Mouse (Mus musculus) embryonic facial prominence, embryonic 11.5 days (tissue): ENCODE data around the gene Rfx8. TPM values are rescaled to one million over a fixed set of nuclear protein-coding genes. Genes with fewer than 3 reads are reported as not detected.

Experiments
- ATAC-seq: fragments of 200-750 bp; cut with Nextera tagmentation; replicated peaks from 2 replicates; pipeline ENCODE4 v1.8.0; 2017; ENCODE audit warnings: low read depth; ENCODE audit not compliant: insufficient number of reproducible peaks, low FRiP score, low TSS enrichment
- DNase-seq: peaks from one replicate; pipeline ENCODE4 v3.0.0-alpha.2; 2015; ENCODE audit warnings: low spot score
- H3K27ac ChIP-seq: fragments of 300-500 bp; sonication (generic); replicated peaks from 2 replicates; pipeline ENCODE4 v1.5.1; 2014; ENCODE audit warnings: mild to moderate bottlenecking, low read depth, low read length, control low read depth
- H3K27me3 ChIP-seq: fragments of 300-500 bp; sonication (generic); 2 replicates; pipeline ENCODE4 v1.6.1; 2014; ENCODE audit warnings: mild to moderate bottlenecking, low read length, moderate library complexity, mixed read lengths; ENCODE audit not compliant: control insufficient read depth, insufficient read depth
- H3K36me3 ChIP-seq: fragments of 300-500 bp; sonication (generic); replicated peaks from 2 replicates; pipeline ENCODE4 v1.6.1; 2014; ENCODE audit warnings: low read depth, mild to moderate bottlenecking, low read length, moderate library complexity, mixed read lengths; ENCODE audit not compliant: control insufficient read depth, insufficient read depth
- H3K4me1 ChIP-seq: fragments of 300-500 bp; sonication (generic); 2 replicates; pipeline ENCODE4 v1.6.1; 2014; ENCODE audit warnings: low read length, mixed read lengths; ENCODE audit not compliant: control insufficient read depth, insufficient read depth
- H3K4me2 ChIP-seq: fragments of 300-500 bp; sonication (generic); 2 replicates; pipeline ENCODE4 v1.6.1; 2014; ENCODE audit warnings: low read depth, mild to moderate bottlenecking, control low read depth, low read length, moderate library complexity
- H3K4me3 ChIP-seq: fragments of 300-500 bp; sonication (generic); 2 replicates; pipeline ENCODE4 v1.5.1; 2014; ENCODE audit warnings: low read depth, low read length, control low read depth
- H3K9ac ChIP-seq: fragments of 300-500 bp; sonication (generic); replicated peaks from 2 replicates; pipeline ENCODE4 v1.6.1; 2014; ENCODE audit warnings: mild to moderate bottlenecking, control low read depth, low read length
- H3K9me3 ChIP-seq: fragments of 300-500 bp; sonication (generic); replicated peaks from 2 replicates; pipeline ENCODE4 v1.6.1; 2016; ENCODE audit warnings: mild to moderate bottlenecking, low read length, inconsistent platforms, mixed read lengths; ENCODE audit not compliant: control insufficient read depth
- WGBS: fragments of 180-500 bp; shearing (Covaris S2); extraction: QIAGEN DNeasy Blood & Tissue Kit; methylation state at CpG from one replicate; pipeline ENCODE4 v1.1.7; 2014; 5-methylcytosine and 5-hydroxymethylcytosine counted together
- polyA plus RNA-seq: library from polyadenylated mRNA; unstranded; fragments of >200 nt; fragmentation: Nextera tagmentation; extraction: Ambion mirVana; gene quantifications from 2 replicates; pipeline ENCODE4 v1.2.1, GENCODE M21; 2014

Rfx8 gene
- polyA plus RNA-seq, 1 experiment from 2014 or later = 2.1 TPM

- Histone ChIP-seq H3K9me3 (no peaks in the 10 kb centered on the region), H3K36me3 (no peaks in the 10 kb centered on the region), H3K27me3 (no peaks in the 10 kb centered on the region), H3K27ac (no peak overlapping the region), H3K4me2 (no peak overlapping the region), H3K4me3 (no peak overlapping the region), H3K4me1 (no peaks in the 10 kb centered on the region), H3K9ac (no peak overlapping the region)
- ATAC-seq (no peak), DNase-seq (no peak)
- 86% methylated on average over 9 of the region's 9 CpGs for WGBS
Measured at GRCm38 (mm10) chr1:39628606-39629005, 92.2 kb downstream of the Rfx8 start.

GRCm38 (mm10) chr1:39625491-39625890, 95.3 kb downstream of the Rfx8 start:
- whole genome bisulfite sequencing = 74% methylated on average over 3 of the region's 3 CpGs
- Histone ChIP-seq H3K4me2 (no peak overlapping the region), H3K4me1 (no peaks in the 10 kb centered on the region), H3K9me3 (no peaks in the 10 kb centered on the region), H3K4me3 (no peak overlapping the region), H3K9ac (no peak overlapping the region), H3K27ac (no peak overlapping the region), H3K27me3 (no peaks in the 10 kb centered on the region), H3K36me3 (no peaks in the 10 kb centered on the region)
- ATAC-seq = no peak
- DNase-seq = no peak

DNA sequence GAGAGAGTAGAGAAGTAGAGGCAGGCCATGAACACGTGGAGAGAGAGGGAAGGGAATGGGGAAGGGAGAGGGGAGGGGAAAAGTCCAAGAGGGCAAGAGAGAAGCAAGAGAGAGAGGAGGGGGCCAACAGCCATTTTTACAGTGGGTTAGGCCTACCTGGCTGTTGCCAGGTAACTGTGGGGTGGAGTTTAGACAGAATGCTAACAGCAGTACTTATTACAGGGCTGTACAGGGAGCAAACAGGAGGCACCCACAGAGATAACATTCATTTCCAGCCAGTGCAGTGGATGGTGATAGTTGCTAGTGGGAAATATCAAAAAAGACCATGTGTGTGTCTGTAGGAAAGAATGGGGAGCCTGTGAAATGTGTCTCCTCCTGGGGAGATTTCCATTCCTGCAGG, 97.1 kb downstream of the Rfx8 start:
- Histone ChIP-seq H3K4me2 (no peak overlapping the region), H3K27ac (no peak overlapping the region), H3K9me3 (no peaks in the 10 kb centered on the region), H3K9ac (no peak overlapping the region), H3K4me3 (no peak overlapping the region), H3K27me3 (no peaks in the 10 kb centered on the region), H3K4me1 (no peaks in the 10 kb centered on the region), H3K36me3 (no peaks in the 10 kb centered on the region)
- DNase-seq = no peak
- no peak for ATAC-seq
- 58% methylated on average over 1 of the region's 1 CpGs for WGBS

- no peak overlapping the region for H3K4me3 ChIP-seq
- 94% methylated on average over 5 of the region's 5 CpGs for WGBS
- H3K27me3 ChIP-seq = no peaks in the 10 kb centered on the region
- H3K27ac ChIP-seq = no peak overlapping the region
- no peak for ATAC-seq
- H3K9ac ChIP-seq = no peak overlapping the region
- H3K36me3 ChIP-seq = no peaks in the 10 kb centered on the region
- H3K9me3 ChIP-seq = no peaks in the 10 kb centered on the region
- H3K4me2 ChIP-seq = no peak overlapping the region
- H3K4me1 ChIP-seq = no peaks in the 10 kb centered on the region
- DNase-seq = no peak
Measured at GRCm38 (mm10) chr1:39623106-39623505, 97.7 kb downstream of the Rfx8 start.

GRCm38 (mm10) chr1:39618524-39618923, 102.3 kb downstream of the Rfx8 start:
- H3K27me3 ChIP-seq = no peaks in the 10 kb centered on the region
- ATAC-seq (no peak), DNase-seq (no peak)
- H3K4me2 ChIP-seq = no peak overlapping the region
- WGBS = 54% methylated on average over 8 of the region's 8 CpGs
- no peaks in the 10 kb centered on the region for H3K4me1 ChIP-seq
- H3K9ac ChIP-seq = no peak overlapping the region
- H3K4me3 ChIP-seq = no peak overlapping the region
- H3K27ac ChIP-seq = no peak overlapping the region
- no peaks in the 10 kb centered on the region for H3K36me3 ChIP-seq
- H3K9me3 ChIP-seq = no peaks in the 10 kb centered on the region

DNA sequence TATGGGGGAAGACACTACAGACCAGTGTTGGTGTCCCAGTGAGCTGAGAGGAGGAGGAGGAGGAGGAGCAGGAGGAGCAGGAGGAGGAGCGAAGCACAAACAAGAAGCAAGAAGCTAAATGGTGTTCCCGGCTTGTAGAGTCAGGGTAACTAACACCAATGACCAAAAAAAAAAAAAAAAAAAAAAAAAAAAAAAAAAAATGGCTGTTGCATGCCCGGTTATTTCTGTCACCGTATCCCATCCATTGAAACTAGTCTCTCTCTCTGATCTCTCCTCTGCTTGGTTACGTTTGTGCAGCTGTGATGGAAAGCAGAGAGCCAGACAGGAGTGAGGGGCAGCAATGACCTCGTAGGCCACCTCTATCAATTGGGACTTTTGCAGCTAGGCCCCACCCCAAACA, 105.3 kb downstream of the Rfx8 start:
- Histone ChIP-seq H3K9me3 (no peaks in the 10 kb centered on the region), H3K9ac (no peak overlapping the region), H3K4me3 (no peak overlapping the region), H3K27ac (no peak overlapping the region), H3K36me3 (no peaks in the 10 kb centered on the region), H3K27me3 (no peaks in the 10 kb centered on the region), H3K4me2 (no peak overlapping the region), H3K4me1 (no peaks in the 10 kb centered on the region)
- 55% methylated on average over 6 of the region's 6 CpGs for WGBS
- DNase-seq = no peak
- ATAC-seq = no peak

Other genes with a start within 250 kb of the Rfx8 start
- gene Tbc1d8, start 242.2 kb downstream of the Rfx8 start, polyA plus RNA-seq = 4.6 and 5.5 TPM in 2 replicates
- 31.6 and 34.8 TPM in 2 replicates for gene Cnot11, start 186.0 kb downstream of the Rfx8 start, polyA plus RNA-seq
- gene Rnf149, start 143.6 kb downstream of the Rfx8 start, polyA plus RNA-seq = 25.2 and 27.7 TPM in 2 replicates
- gene Creg2, start 69.5 kb downstream of the Rfx8 start, polyA plus RNA-seq = 0.07 and 0.22 TPM in 2 replicates
- gene Gm3646, start 84.3 kb upstream of the Rfx8 start, polyA plus RNA-seq = not detected in 2 replicates
- gene Map4k4, start 179.9 kb upstream of the Rfx8 start, polyA plus RNA-seq = 27.7 and 28.5 TPM in 2 replicates